Comparison of ENCODE assay signal across 8 mouse cellular contexts in the genomic region with DNA sequence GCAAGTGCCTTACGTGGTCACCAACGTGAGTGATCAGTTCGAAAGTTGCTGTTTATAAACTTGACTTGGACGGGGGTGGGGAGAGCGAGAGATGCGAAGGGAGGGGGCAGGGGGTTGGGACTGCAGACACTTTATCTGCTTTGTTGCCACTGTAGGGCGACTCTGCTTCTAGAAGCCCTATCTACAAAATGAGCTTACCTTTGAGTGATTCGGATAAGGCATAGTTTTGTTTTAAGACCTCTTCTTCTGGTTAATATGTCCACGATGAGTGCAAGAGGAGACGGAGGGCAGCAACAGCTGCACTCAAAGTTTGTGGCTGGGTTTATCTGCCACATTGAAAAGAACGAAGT. TPM values are rescaled to one million over a fixed set of nuclear protein-coding genes. Genes with fewer than 3 reads are reported as not detected.
DNase-seq lines count a peak whose midpoint lies in the region; ATAC-seq lines count a peak whose summit lies in the region.

No protein-coding gene starts in this region.

- peak overlapping the region; percentile 96 for H3K4me2 ChIP-seq in kidney, embryonic 15.5 days
- peak overlapping the region; percentile 97 for H3K4me2 ChIP-seq in stomach, embryonic 15.5 days

- H3K27me3 ChIP-seq in heart, embryonic 10.5 days (ENCODE audit: insufficient read depth, poor library complexity, severe bottlenecking): no peaks in the 10 kb centered on the region
- no peaks in the 10 kb centered on the region for H3K27me3 ChIP-seq in kidney, embryonic 15.5 days
- no peaks in the 10 kb centered on the region for H3K27me3 ChIP-seq in stomach, embryonic 15.5 days (replicated peaks)

- ATAC-seq in kidney, embryonic 15.5 days (replicated peaks; ENCODE audit: low FRiP score): no peak
- no peak for ATAC-seq in stomach, embryonic 15.5 days (ENCODE audit: insufficient read depth, low FRiP score, low read depth)

- peak overlapping the region; percentile 38 for H3K9ac ChIP-seq in kidney, embryonic 15.5 days
- no peak overlapping the region for H3K9ac ChIP-seq in stomach, embryonic 15.5 days

- DNase-seq in right cerebral cortex, adult 18-20 months: peak; percentile 23
- DNase-seq in right cerebral cortex, postnatal 36 days (ENCODE audit: low spot score in 2 of 2): no peak
- DNase-seq in cerebellum, postnatal 14 days: peak; percentile 63 to 77
- DNase-seq in heart, embryonic 10.5 days (ENCODE audit: low spot score): no peak
- peak; percentile 53 for DNase-seq in lung, postnatal 10 days
- DNase-seq in urinary bladder, adult 2 months (ENCODE audit: low spot score): no peak

- H3K9me3 ChIP-seq in heart, embryonic 10.5 days: no peaks in the 10 kb centered on the region
- no peaks in the 10 kb centered on the region for H3K9me3 ChIP-seq in kidney, embryonic 15.5 days (replicated peaks)
- H3K9me3 ChIP-seq in stomach, embryonic 15.5 days: no peaks in the 10 kb centered on the region

- H3K36me3 ChIP-seq in heart, embryonic 10.5 days: no peaks in the 10 kb centered on the region
- H3K36me3 ChIP-seq in kidney, embryonic 15.5 days: no peaks in the 10 kb centered on the region
- no peaks in the 10 kb centered on the region for H3K36me3 ChIP-seq in stomach, embryonic 15.5 days

- under 1% methylated on average over 11 of the region's 11 CpGs for WGBS in heart, embryonic 10.5 days
- WGBS in kidney, embryonic 15.5 days: under 1% methylated on average over 11 of the region's 11 CpGs
- WGBS in stomach, embryonic 15.5 days: under 1% methylated on average over 11 of the region's 11 CpGs

- peak overlapping the region; percentile 71 for H3K4me3 ChIP-seq in heart, embryonic 10.5 days
- H3K4me3 ChIP-seq in kidney, embryonic 15.5 days (replicated peaks): peak overlapping the region; percentile 56
- H3K4me3 ChIP-seq in stomach, embryonic 15.5 days (replicated peaks): peak overlapping the region; percentile 60

- H3K4me1 ChIP-seq in heart, embryonic 10.5 days: no peaks in the 10 kb centered on the region
- peaks cover 8% of the 10 kb centered on the region; the same call in 1 of the 2 replicates for H3K4me1 ChIP-seq in kidney, embryonic 15.5 days
- no peaks in the 10 kb centered on the region for H3K4me1 ChIP-seq in stomach, embryonic 15.5 days

- H3K27ac ChIP-seq in heart, embryonic 10.5 days: peak overlapping the region; percentile 89
- peak overlapping the region; percentile 97 for H3K27ac ChIP-seq in kidney, embryonic 15.5 days
- peak overlapping the region; percentile 95 for H3K27ac ChIP-seq in stomach, embryonic 15.5 days

RNA-seq across cellular contexts. Expression of gene Etv1, which starts 1.8 kb away (rescaled TPM):
- 18.5 and 21.1 TPM in 2 replicates for polyA plus RNA-seq in heart, embryonic 10.5 days (2016; fragmentation: Nextera tagmentation; extraction: Ambion mirVana)
- 12.7 and 17.3 TPM in 2 replicates for polyA plus RNA-seq in kidney, embryonic 15.5 days (2015; fragmentation: Nextera tagmentation; extraction: Ambion mirVana)
- polyA plus RNA-seq in stomach, embryonic 15.5 days (2015; fragmentation: Nextera tagmentation; extraction: Ambion mirVana): 35.8 and 41.8 TPM in 2 replicates
- polyA plus RNA-seq in urinary bladder, adult 2 months (2012; rRNA removed): 3.3 and 4.1 TPM in 2 replicates

Comparison
In these comparisons a context has a peak if more than half of its experiments do, and no peak if none do; other contexts are left out.
1. DNase-seq: peak in right cerebral cortex, adult 18-20 months (single experiment), cerebellum, postnatal 14 days (2 of 2) and lung, postnatal 10 days (single experiment); none in right cerebral cortex, postnatal 36 days (0 of 2), heart, embryonic 10.5 days (single experiment) and urinary bladder, adult 2 months (single experiment).
2. Peak in every context shown above with its lines, with median percentiles within 50 percentile points of each other: H3K27ac ChIP-seq and H3K4me3 ChIP-seq.